Mouse (Mus musculus): Measurements from ENCODE around the gene Hyal3. TPM values are rescaled to one million over a fixed set of nuclear protein-coding genes. Genes with fewer than 3 reads are reported as not detected.

The Hyal3 gene
- polyA plus RNA-seq, 1 experiment from 2014 or later: 1.1 TPM

DNA sequence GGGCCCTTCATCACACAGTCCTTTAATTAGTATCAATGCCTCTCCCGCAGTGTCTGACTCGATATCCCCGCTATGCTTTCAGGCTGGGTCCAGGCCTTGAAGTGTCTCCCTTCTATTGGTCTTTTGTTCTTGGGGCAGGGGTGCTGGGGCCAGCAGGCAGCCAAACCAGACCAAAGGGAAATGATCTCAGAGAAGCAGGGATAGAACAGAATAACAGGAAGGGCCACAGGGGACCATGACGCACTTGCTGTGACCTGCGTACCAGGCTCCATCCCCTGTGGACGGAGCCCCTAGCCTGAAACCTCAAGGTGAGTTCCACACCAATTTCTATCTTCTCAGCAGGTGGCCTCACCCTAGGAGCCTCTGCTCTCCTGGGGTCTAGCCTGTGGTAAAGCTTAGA, 37.5 kb downstream of the Hyal3 start:
- Histone ChIP-seq H3K4me2 (no peak overlapping the region), H3K27me3 (no peaks in the 10 kb centered on the region), H3K9ac (no peak overlapping the region), H3K4me3 (no peak overlapping the region), H3K4me1 (peaks cover 20% of the 10 kb centered on the region), H3K27ac (peak overlapping the region; percentile 60; the same call in 1 of the 2 replicates), H3K9me3 (replicated peaks) (no peaks in the 10 kb centered on the region), H3K36me3 (ENCODE audit: poor library complexity, severe bottlenecking) (peaks cover 84% of the 10 kb centered on the region)
- no peak for ATAC-seq
- WGBS: 88% methylated on average over 6 of the region's 6 CpGs

- H3K36me3 ChIP-seq (ENCODE audit: poor library complexity, severe bottlenecking): peaks cover 86% of the 10 kb centered on the region
- 59% methylated on average over 13 of the region's 13 CpGs for WGBS
- no peaks in the 10 kb centered on the region for H3K27me3 ChIP-seq
- no peaks in the 10 kb centered on the region for H3K9me3 ChIP-seq (replicated peaks)
- no peak overlapping the region for H3K4me2 ChIP-seq
- peak overlapping the region; percentile 1; the same call in 1 of the 2 replicates for H3K9ac ChIP-seq
- no peak overlapping the region for H3K4me3 ChIP-seq
- H3K4me1 ChIP-seq: peaks cover 21% of the 10 kb centered on the region
- peak overlapping the region; percentile 60 for H3K27ac ChIP-seq
- 0 out of 2 replicates have a peak, but pooled peaks have one; percentile 11 for ATAC-seq
Observed at GRCm38 (mm10) chr9:107618778-107619545, 38.3 kb downstream of the Hyal3 start.

DNA sequence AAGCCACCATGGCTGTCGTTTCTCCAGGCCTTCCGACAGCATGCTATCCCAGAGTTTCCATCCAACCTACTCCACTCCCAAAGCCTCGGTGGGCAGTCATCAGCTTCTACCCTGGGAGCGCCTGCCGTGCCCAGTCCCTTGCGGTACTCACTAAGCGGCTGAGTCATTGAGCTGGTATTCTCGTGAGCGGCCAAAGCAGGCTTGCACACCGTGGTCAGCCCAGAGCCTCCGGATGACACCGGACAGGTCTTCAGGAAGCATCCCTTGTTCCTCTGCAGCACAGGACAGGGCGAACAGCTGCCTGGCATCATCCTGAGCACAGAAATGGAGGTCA, 38.9 kb downstream of the Hyal3 start:
- peak overlapping the region; percentile 28; the same call in 1 of the 2 replicates for H3K27ac ChIP-seq
- no peak overlapping the region for H3K4me3 ChIP-seq
- H3K27me3 ChIP-seq: no peaks in the 10 kb centered on the region
- peaks cover 24% of the 10 kb centered on the region for H3K4me1 ChIP-seq
- WGBS: 87% methylated on average over 13 of the region's 13 CpGs
- H3K9me3 ChIP-seq (replicated peaks): no peaks in the 10 kb centered on the region
- no peak overlapping the region for H3K4me2 ChIP-seq
- H3K9ac ChIP-seq: no peak overlapping the region
- ATAC-seq: no peak
- peaks cover 86% of the 10 kb centered on the region for H3K36me3 ChIP-seq (ENCODE audit: poor library complexity, severe bottlenecking)

DNA sequence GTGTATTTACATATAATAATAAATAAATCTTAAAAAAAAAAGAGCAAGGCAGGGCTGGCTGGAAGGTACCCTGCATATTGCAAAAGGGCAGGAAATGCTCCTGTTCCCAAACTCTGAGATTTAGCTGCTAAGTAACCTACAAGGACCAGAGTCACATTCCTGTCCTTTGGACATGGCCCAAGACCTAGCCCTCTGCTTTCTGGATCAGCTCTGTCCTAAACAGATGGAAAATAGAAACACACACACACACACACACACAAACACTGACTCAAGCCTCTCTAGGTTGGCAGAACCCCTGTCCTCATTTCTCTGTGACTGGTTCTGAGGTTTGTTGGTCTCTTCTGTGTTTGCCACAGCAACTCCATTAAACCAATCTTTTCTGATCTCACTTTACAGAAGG, 40.3 kb downstream of the Hyal3 start:
- Histone ChIP-seq H3K36me3 (ENCODE audit: poor library complexity, severe bottlenecking) (peaks cover 84% of the 10 kb centered on the region), H3K27ac (no peak overlapping the region)
- ATAC-seq: no peak

GRCm38 (mm10) chr9:107624539-107624938, 43.9 kb downstream of the Hyal3 start:
- H3K36me3 ChIP-seq (ENCODE audit: poor library complexity, severe bottlenecking): peaks cover 50% of the 10 kb centered on the region
- no peaks in the 10 kb centered on the region for H3K27me3 ChIP-seq
- peaks cover 60% of the 10 kb centered on the region for H3K4me1 ChIP-seq
- no peaks in the 10 kb centered on the region for H3K9me3 ChIP-seq (replicated peaks)
- no peak overlapping the region for H3K4me3 ChIP-seq
- WGBS: 71% methylated on average over 5 of the region's 5 CpGs
- peak overlapping the region; percentile 34; the same call in 1 of the 2 replicates for H3K9ac ChIP-seq
- no peak for ATAC-seq
- H3K27ac ChIP-seq: peak overlapping the region; percentile 11; the same call in 1 of the 2 replicates
- H3K4me2 ChIP-seq: no peak overlapping the region

More for the DNA sequence above, 40.3 kb downstream of the Hyal3 start:
- H3K4me3 ChIP-seq: no peak overlapping the region
- H3K4me2 ChIP-seq: no peak overlapping the region
- H3K9me3 ChIP-seq (replicated peaks): no peaks in the 10 kb centered on the region
- no peaks in the 10 kb centered on the region for H3K27me3 ChIP-seq
- H3K4me1 ChIP-seq: peaks cover 39% of the 10 kb centered on the region
- H3K9ac ChIP-seq: no peak overlapping the region

DNA sequence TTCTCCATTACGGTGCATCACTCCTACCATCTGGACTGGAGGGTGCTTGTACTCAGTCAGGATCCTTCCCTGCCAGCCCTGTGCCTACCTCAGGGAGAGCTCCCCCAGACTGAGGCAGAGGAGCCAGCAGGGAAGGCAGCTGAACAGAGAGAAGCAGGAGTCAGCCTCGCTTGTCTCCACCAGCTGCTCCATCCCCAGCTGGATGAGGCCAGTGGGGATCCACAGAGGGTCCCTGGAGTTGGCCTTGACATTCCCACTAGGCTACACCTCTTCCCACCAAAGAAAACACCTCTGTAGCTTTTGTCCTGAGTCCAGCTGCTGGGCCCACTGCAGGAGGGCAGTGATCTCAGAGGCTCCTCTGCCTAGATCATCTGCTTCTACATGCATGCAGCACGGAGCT, 44.3 kb downstream of the Hyal3 start:
- no peaks in the 10 kb centered on the region for H3K9me3 ChIP-seq (replicated peaks)
- no peak overlapping the region for H3K4me2 ChIP-seq
- peak overlapping the region; percentile 34; the same call in 1 of the 2 replicates for H3K9ac ChIP-seq
- peaks cover 46% of the 10 kb centered on the region for H3K36me3 ChIP-seq (ENCODE audit: poor library complexity, severe bottlenecking)
- ATAC-seq: no peak
- peak overlapping the region; percentile 99 for H3K27ac ChIP-seq
- no peak overlapping the region for H3K4me3 ChIP-seq
- peaks cover 60% of the 10 kb centered on the region for H3K4me1 ChIP-seq
- 84% methylated on average over 3 of the region's 3 CpGs for WGBS
- H3K27me3 ChIP-seq: no peaks in the 10 kb centered on the region

- Histone ChIP-seq H3K4me1 (peaks cover 66% of the 10 kb centered on the region), H3K9me3 (replicated peaks) (no peaks in the 10 kb centered on the region), H3K4me2 (no peak overlapping the region; the same call in 1 of the 2 replicates), H3K9ac (peak overlapping the region; percentile 34; the same call in 1 of the 2 replicates), H3K27ac (peak overlapping the region; percentile 99), H3K27me3 (no peaks in the 10 kb centered on the region), H3K36me3 (ENCODE audit: poor library complexity, severe bottlenecking) (peaks cover 40% of the 10 kb centered on the region), H3K4me3 (no peak overlapping the region)
- 88% methylated on average over 12 of the region's 12 CpGs for WGBS
- no peak for ATAC-seq
Observed at GRCm38 (mm10) chr9:107625351-107626128, 44.9 kb downstream of the Hyal3 start.

DNA sequence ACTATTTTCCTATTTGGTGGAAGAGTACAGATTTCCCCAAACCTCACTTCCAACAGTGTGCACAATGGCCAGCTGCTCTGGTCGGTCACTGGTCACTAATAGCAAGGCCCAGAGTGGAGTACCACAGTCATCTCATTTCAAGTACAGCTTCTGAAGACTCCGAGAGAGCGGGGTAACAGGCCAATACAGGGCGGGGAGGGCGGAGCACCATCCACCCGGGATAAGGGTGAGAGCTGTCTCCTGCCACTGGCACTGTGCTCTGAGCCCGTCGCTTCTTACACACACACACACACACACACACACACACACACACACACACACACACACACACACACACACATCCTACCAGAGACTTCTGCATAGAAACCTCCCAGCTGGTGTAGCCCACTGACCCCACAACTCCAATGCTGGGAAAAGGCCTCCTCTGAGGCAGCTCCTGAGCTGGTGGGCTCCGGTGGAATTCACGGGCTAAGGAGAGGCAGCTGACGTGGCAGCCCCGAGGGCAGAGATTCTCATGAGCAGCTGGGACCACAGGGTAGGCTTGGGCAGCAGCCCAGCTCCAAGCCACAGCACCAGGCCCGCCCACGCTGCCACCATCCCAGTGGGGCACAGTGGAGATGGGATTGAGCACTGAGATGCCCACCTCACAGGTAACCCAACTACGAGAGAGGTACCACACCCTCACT, 45.7 kb downstream of the Hyal3 start:
- peak; percentile 66 for ATAC-seq
- Histone ChIP-seq H3K4me1 (peaks cover 74% of the 10 kb centered on the region), H3K4me2 (peak overlapping the region; percentile 99), H3K9ac (peak overlapping the region; percentile 67), H3K9me3 (replicated peaks) (no peaks in the 10 kb centered on the region), H3K27me3 (no peaks in the 10 kb centered on the region), H3K27ac (peak overlapping the region; percentile 99), H3K4me3 (peak overlapping the region; percentile 23), H3K36me3 (ENCODE audit: poor library complexity, severe bottlenecking) (peaks cover 38% of the 10 kb centered on the region)
- 21% methylated on average over 13 of the region's 15 CpGs for WGBS

DNA sequence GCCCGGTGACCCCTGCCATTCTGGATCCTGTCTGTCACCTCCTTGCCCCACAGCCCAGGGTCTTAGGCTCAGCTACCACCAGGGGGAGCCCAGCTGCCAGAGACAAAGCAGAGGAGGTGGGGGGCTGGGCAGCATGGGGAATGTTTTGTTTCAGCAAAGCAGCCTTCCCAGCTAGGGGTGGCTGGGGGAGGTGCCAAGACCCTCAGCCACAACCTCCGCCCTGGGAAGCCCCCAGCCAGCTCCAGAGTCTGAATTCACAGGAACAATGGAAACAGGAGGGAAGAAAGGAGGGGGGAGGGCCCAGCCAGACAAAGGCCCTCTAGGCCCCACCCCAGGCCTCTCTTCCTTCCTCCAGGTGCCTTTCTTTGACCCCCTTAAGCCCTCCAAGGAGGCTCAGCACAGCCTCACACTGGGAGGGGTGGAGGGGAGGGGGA, 46.2 kb downstream of the Hyal3 start:
- Histone ChIP-seq H3K4me2 (peak overlapping the region; percentile 99), H3K9ac (peak overlapping the region; percentile 67), H3K4me3 (peak overlapping the region; percentile 23), H3K27me3 (no peaks in the 10 kb centered on the region), H3K27ac (peak overlapping the region; percentile 99), H3K36me3 (ENCODE audit: poor library complexity, severe bottlenecking) (peaks cover 37% of the 10 kb centered on the region), H3K4me1 (peaks cover 79% of the 10 kb centered on the region), H3K9me3 (replicated peaks) (no peaks in the 10 kb centered on the region)
- 0% methylated on average over 1 of the region's 2 CpGs for WGBS
- ATAC-seq: peak; percentile 75

GRCm38 (mm10) chr9:107627387-107628255, 47.0 kb downstream of the Hyal3 start:
- peak overlapping the region; percentile 23; the same call in 1 of the 2 replicates for H3K4me3 ChIP-seq
- H3K27ac ChIP-seq: peak overlapping the region; percentile 99
- no peaks in the 10 kb centered on the region for H3K9me3 ChIP-seq (replicated peaks)
- peaks cover 87% of the 10 kb centered on the region for H3K4me1 ChIP-seq
- H3K27me3 ChIP-seq: no peaks in the 10 kb centered on the region
- H3K9ac ChIP-seq: peak overlapping the region; percentile 67
- no peak for ATAC-seq
- H3K36me3 ChIP-seq (ENCODE audit: poor library complexity, severe bottlenecking): peaks cover 30% of the 10 kb centered on the region
- H3K4me2 ChIP-seq: peak overlapping the region; percentile 99
- WGBS: 11% methylated on average over 20 of the region's 20 CpGs

Data from forebrain, embryonic 13.5 days (tissue).